Mouse (Mus musculus) bone marrow macrophage, adult 2 months (primary cell): ENCODE results near the gene Erc2. TPM values are rescaled to one million over a fixed set of nuclear protein-coding genes. Genes with fewer than 3 reads are reported as not detected.

Source experiments
- H3K27ac ChIP-seq: 2 replicates; pipeline ENCODE4 v1.5.1; 2012; ENCODE audit warnings: low read depth, low read length; ENCODE audit not compliant: insufficient read depth
- H3K4me1 ChIP-seq: 2 replicates; pipeline ENCODE4 v1.6.1; 2012; ENCODE audit warnings: low read length; ENCODE audit not compliant: control insufficient read depth, insufficient read depth
- H3K4me3 ChIP-seq: 2 replicates; pipeline ENCODE4 v1.5.1; 2012; ENCODE audit warnings: mild to moderate bottlenecking, low read length, moderate library complexity; ENCODE audit not compliant: insufficient read depth
- CTCF ChIP-seq: IDR thresholded peaks from 2 replicates; pipeline ENCODE4 v1.5.1; 2012; ENCODE audit warnings: low read depth, mild to moderate bottlenecking, low read length, moderate library complexity
- POLR2A ChIP-seq: IDR thresholded peaks from 2 replicates; pipeline ENCODE4 v1.6.1; 2012; ENCODE audit warnings: mild to moderate bottlenecking, low read depth, low read length, borderline replicate concordance
- polyA plus RNA-seq: library from polyadenylated mRNA; stranded (reverse); fragments of >200 nt; gene quantifications from 2 replicates; pipeline ENCODE4 v1.2.4, GENCODE M21; 2012; ENCODE audit not compliant: missing spikeins, insufficient read depth, insufficient read length

Gene Erc2
- polyA plus RNA-seq, 1 experiment, result not detected

DNA sequence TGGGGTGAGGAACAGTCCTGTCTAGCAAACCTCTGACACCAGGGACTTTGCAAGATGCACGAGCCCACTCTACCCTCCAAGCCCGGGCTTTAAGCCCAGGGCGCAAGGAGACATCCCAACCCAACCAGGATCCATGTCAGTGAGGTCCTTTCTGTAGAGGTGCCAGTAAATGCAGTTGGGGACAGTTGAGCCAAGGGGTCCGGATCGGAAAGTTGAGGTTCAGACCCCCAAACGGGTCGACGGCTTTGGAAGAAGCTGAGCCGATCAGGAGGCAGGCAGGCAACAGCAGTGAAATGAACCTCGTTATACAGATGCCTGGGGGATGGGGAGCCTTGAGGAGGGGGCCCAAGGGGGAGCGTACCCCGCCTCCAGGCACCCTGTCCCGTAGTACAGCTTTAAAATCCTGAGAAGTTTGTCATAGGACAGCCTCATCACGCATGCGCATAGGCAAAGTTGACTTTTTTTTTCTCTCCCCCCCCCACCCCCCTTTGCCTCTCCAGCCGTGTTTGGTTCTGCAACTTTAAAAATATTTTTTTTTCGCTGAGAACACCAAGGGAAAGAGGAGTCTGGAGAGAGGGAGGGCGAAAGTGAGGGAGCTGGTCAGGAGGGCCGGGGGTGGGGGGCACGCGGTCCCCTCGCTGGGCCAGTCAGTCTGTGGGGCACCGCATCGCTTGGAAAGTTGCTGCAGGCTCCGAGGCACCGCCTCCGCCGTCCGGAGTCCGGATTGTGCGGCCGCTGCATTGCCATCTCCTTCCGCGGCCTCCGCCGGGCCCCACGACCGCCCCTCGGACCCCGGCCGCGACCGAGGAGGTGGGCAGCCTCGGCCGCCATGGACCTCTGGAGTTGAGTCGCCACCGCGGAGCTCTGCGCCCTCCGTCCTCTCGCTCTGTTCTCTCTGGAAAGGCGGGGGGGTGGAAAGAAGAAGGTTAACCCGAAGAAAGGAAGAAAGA, 882.1 kb downstream of the Erc2 start, which contains the start of gene Wnt5a:
TSS of gene Wnt5a (plus strand) at position 650 of the 950 bp plus-strand sequence.
- no peaks in the 10 kb centered on the region for H3K4me1 ChIP-seq
- no peak within 1 kb of the TSS for H3K4me3 ChIP-seq
- H3K27ac ChIP-seq, result no peak within 1 kb of the TSS
- TF ChIP-seq POLR2A, result no peak
- TF ChIP-seq CTCF, result no peak

- Histone ChIP-seq H3K27ac (no peak overlapping the region), H3K4me3 (no peak overlapping the region), H3K4me1 (no peaks in the 10 kb centered on the region)
- TF ChIP-seq CTCF (no peak), POLR2A (no peak)
These were observed 882.9 kb downstream of the Erc2 start for GRCm38 (mm10) chr14:28505051-28505585.

- Histone ChIP-seq H3K27ac (no peak overlapping the region), H3K4me3 (no peak overlapping the region), H3K4me1 (no peaks in the 10 kb centered on the region)
- TF ChIP-seq CTCF (no peak), POLR2A (no peak)
These were observed 883.6 kb downstream of the Erc2 start for GRCm38 (mm10) chr14:28505586-28506375.

GRCm38 (mm10) chr14:28506376-28506831, 884.2 kb downstream of the Erc2 start:
- Histone ChIP-seq H3K4me3 (no peak overlapping the region), H3K4me1 (no peaks in the 10 kb centered on the region), H3K27ac (no peak overlapping the region)

DNA sequence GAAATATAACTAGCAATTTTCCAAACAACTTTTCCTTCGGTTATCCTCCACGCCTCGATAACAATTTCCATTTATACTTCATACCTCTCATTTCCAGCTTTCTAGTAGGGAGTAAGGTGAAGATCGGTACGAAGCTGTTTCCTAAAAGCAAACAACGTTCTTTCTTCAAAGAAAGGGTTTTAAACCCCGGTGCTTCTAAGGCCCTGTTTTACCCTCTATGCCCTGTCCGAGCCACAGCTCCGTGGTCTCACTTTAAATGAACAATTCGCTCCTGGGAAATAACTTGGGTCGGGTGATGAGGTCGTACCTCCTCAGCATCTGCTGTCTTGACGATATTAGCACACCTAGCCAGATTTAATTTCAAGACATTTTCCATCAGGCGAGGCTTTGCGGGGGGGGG, 884.8 kb downstream of the Erc2 start:
- H3K4me1 ChIP-seq, result no peaks in the 10 kb centered on the region
- no peak overlapping the region for H3K27ac ChIP-seq
- no peak for TF ChIP-seq POLR2A
- no peak for TF ChIP-seq CTCF
- no peak overlapping the region for H3K4me3 ChIP-seq

More at GRCm38 (mm10) chr14:28506376-28506831, 884.2 kb downstream of the Erc2 start:
- TF ChIP-seq CTCF, result no peak

DNA sequence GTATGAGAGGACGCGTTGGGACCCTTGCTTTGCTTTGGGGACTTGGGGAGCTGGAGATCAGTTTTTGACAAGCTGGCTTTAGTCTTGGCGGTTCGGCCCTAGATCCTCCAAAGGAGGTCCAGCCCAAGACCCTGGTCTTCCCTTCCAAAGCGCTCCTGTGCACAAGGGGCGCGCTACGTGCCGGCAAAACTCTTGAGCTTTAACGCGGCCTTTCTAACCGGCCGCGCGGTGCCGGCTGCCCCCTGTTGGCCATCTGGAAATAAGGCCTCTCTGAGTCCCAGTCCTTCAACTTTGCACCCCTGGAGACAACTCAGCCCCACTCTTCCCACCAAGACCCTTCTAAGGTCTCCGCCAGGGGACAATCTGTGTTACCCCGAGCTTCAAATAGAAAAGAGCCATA, 885.2 kb downstream of the Erc2 start:
- Histone ChIP-seq H3K4me3 (no peak overlapping the region), H3K4me1 (no peaks in the 10 kb centered on the region), H3K27ac (no peak overlapping the region)
- no peak for TF ChIP-seq POLR2A
- TF ChIP-seq CTCF, result no peak; the same call in 1 of the 2 replicates

- H3K4me3 ChIP-seq, result no peak overlapping the region
- TF ChIP-seq CTCF (no peak), POLR2A (no peak)
- H3K27ac ChIP-seq, result no peak overlapping the region
- no peaks in the 10 kb centered on the region for H3K4me1 ChIP-seq
These were observed 886.3 kb downstream of the Erc2 start for GRCm38 (mm10) chr14:28508288-28509258.

GRCm38 (mm10) chr14:28509441-28510340, 887.5 kb downstream of the Erc2 start:
- Histone ChIP-seq H3K27ac (no peak overlapping the region), H3K4me1 (no peaks in the 10 kb centered on the region), H3K4me3 (no peak overlapping the region)
- TF ChIP-seq POLR2A (no peak), CTCF (no peak)
